Mouse (Mus musculus) liver, embryonic 15.5 days (tissue): ENCODE results near the gene Vegfb. TPM values are rescaled to one million over a fixed set of nuclear protein-coding genes. Genes with fewer than 3 reads are reported as not detected.

ENCODE experiments used
- ATAC-seq: fragments of 200-750 bp; cut with Nextera tagmentation; 2 replicates; pipeline ENCODE4 v1.8.0; 2017; ENCODE audit warnings: moderate number of reproducible peaks, mild to moderate bottlenecking, moderate library complexity; ENCODE audit not compliant: insufficient read depth
- H3K27ac ChIP-seq: fragments of 300-500 bp; sonication (generic); replicated peaks from 2 replicates; pipeline ENCODE4 v1.5.1; 2015; ENCODE audit warnings: mild to moderate bottlenecking, inconsistent platforms
- H3K27me3 ChIP-seq: fragments of 300-500 bp; sonication (generic); 2 replicates; pipeline ENCODE4 v1.6.1; 2015; ENCODE audit warnings: mild to moderate bottlenecking, inconsistent platforms
- H3K36me3 ChIP-seq: fragments of 300-500 bp; sonication (generic); replicated peaks from 2 replicates; pipeline ENCODE4 v1.6.1; 2015; ENCODE audit warnings: moderate library complexity, mild to moderate bottlenecking, inconsistent platforms
- H3K4me1 ChIP-seq: fragments of 300-500 bp; sonication (generic); replicated peaks from 2 replicates; pipeline ENCODE4 v1.6.1; 2015; ENCODE audit warnings: inconsistent platforms
- H3K4me2 ChIP-seq: fragments of 300-500 bp; sonication (generic); 2 replicates; pipeline ENCODE4 v1.6.1; 2015; ENCODE audit warnings: moderate library complexity, mild to moderate bottlenecking, inconsistent platforms
- H3K4me3 ChIP-seq: fragments of 300-500 bp; sonication (generic); replicated peaks from 2 replicates; pipeline ENCODE4 v1.5.1; 2015; ENCODE audit warnings: mild to moderate bottlenecking, inconsistent platforms
- H3K9ac ChIP-seq: fragments of 300-500 bp; sonication (generic); 2 replicates; pipeline ENCODE4 v1.6.1; 2015; ENCODE audit warnings: moderate library complexity, mild to moderate bottlenecking, inconsistent platforms
- H3K9me3 ChIP-seq: fragments of 300-500 bp; sonication (generic); replicated peaks from 2 replicates; pipeline ENCODE4 v1.6.1; 2016; ENCODE audit warnings: inconsistent platforms
- WGBS: fragments of 180-500 bp; shearing (Covaris S2); methylation state at CpG from one replicate; pipeline ENCODE4 v1.1.7; 2015; ENCODE audit warnings: mixed read lengths; ENCODE audit not compliant: insufficient replicate concordance; 5-methylcytosine and 5-hydroxymethylcytosine counted together
- polyA plus RNA-seq: library from polyadenylated mRNA; unstranded; fragments of >200 nt; fragmentation: Nextera tagmentation; extraction: Ambion mirVana; gene quantifications from 2 replicates; pipeline ENCODE4 v1.2.1, GENCODE M21; 2015

Vegfb gene
- 15.5 and 15.6 TPM in 2 replicates for polyA plus RNA-seq

DNA sequence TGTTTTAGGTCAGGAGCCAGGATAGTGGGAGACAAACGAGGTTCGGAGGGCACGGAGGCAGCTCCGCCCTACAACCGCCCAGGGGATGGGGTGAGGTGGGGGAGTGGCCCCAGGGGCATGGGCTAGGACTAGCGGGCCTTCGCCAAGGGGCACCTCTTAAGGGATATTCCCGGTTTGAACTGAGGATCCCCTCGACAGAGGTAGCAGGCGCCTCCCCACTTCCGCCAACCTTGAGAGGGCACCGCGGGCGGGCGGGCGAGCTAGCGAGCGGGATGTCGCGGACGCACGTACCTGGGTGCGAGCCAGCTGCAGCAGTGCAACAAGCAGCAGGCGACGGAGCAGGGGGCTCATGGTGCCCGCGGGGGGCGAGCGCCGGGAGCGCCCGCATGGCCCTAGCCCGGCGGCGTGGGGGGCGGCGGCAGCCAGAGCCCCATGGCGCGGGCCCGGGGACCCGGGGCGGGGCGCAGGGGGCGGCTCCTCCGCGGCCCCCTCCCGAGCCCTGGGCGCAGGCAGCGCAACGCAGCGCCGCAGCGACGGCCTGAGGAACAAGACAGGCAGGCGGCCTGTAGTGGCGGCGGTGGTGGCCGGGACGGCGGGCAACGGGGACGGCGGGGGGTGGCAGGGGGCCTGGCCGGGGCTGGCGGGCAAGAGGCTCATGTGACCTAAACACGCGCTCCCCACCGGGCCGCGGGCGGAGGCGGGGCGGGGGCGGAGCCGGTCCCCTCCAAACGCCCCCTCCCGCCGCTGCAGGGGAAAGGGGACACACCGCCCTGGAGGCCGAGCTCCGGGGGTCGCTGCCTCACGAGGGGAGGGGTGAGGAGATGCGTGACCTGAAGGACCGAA is at the start of gene Vegfb:
Vegfb (minus strand) TSS at position 591 of the 843 bp plus-strand sequence.
- H3K4me2 ChIP-seq, result peak within 1 kb of the TSS; percentile 100
- H3K36me3 ChIP-seq, result peaks cover 30% of the 10 kb centered on the region
- no peaks in the 10 kb centered on the region for H3K9me3 ChIP-seq
- ATAC-seq, result peak; percentile 56
- H3K9ac ChIP-seq, result peak within 1 kb of the TSS; percentile 81
- peak within 1 kb of the TSS; percentile 76 for H3K4me3 ChIP-seq
- under 1% methylated on average over 84 of the region's 85 CpGs for WGBS
- peaks cover 54% of the 10 kb centered on the region for H3K4me1 ChIP-seq
- H3K27me3 ChIP-seq, result no peaks in the 10 kb centered on the region
- peak within 1 kb of the TSS; percentile 84 for H3K27ac ChIP-seq

DNA sequence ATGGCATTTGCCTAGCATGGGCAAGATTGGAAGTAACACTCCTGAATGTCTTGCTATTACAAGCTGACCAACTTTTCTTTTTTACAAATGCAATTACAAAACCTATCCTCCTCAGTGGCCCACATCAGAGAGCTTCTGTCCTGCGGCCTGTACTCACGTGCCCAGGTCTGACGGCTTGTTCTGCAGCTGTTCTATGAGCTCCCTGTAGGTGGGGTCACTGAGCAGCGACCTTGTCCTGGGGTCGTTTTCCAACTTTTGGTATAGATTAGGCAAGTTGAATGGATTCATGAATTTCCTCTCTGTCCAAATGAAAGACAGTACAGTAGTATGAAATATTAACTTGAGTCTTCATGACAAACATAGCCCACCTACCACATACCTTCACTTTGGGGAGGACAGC is 46.6 kb upstream of the Vegfb start:
- no peaks in the 10 kb centered on the region for H3K9me3 ChIP-seq
- H3K4me1 ChIP-seq, result peaks cover 21% of the 10 kb centered on the region
- no peak for ATAC-seq
- H3K36me3 ChIP-seq, result peaks cover 69% of the 10 kb centered on the region
- WGBS, result 88% methylated on average over 5 of the region's 5 CpGs
- H3K27ac ChIP-seq, result no peak overlapping the region
- no peak overlapping the region for H3K9ac ChIP-seq
- H3K4me2 ChIP-seq, result no peak overlapping the region
- no peak overlapping the region for H3K4me3 ChIP-seq
- H3K27me3 ChIP-seq, result no peaks in the 10 kb centered on the region

DNA sequence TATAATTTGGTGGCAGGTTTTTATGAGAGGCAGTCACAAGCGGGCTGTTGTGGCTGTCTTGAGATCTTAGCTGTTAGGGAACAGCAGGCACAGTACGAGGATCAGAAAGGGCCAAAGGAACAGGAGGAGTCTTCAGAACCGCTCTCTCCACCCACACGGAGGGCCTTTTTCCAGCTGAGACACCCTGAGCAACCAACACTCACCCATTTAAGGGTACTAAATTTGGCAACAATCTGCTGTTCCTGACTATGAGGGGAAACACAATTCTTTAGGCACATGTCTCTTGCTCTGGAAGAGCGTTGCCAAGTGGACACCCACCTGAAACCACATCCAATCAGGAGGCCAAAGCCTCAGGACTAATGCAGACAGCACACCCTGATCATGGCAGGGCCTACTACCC is 42.1 kb upstream of the Vegfb start:
- H3K36me3 ChIP-seq, result peaks cover 99% of the 10 kb centered on the region
- no peak overlapping the region for H3K4me3 ChIP-seq
- no peak for ATAC-seq
- H3K9ac ChIP-seq, result no peak overlapping the region
- H3K27ac ChIP-seq, result no peak overlapping the region
- H3K9me3 ChIP-seq, result no peaks in the 10 kb centered on the region
- H3K27me3 ChIP-seq, result no peaks in the 10 kb centered on the region
- no peak overlapping the region for H3K4me2 ChIP-seq
- 86% methylated on average over 5 of the region's 5 CpGs for WGBS
- no peaks in the 10 kb centered on the region for H3K4me1 ChIP-seq

DNA sequence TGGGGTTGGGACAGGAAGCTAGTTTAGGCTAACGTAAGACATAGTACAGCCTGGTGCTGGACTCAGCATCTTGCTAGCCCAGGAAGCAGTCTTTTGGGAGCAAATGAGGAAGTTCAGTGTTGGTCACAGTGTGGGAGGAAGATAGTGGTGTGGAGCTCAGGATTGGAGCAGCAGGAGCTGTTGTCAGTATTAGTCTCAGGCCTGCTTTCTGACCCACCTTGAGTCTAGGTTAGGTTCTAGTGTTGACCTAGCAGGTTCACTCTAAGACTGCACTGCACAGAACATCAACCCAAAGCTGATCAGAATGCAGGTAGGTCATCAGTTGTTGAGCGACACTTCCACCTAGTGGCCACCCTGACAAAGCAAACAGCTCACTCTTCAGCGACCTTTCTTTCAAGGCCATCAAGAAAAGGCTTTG is 32.8 kb upstream of the Vegfb start:
- H3K9me3 ChIP-seq, result no peaks in the 10 kb centered on the region
- peaks cover 46% of the 10 kb centered on the region for H3K4me1 ChIP-seq
- H3K9ac ChIP-seq, result peak overlapping the region; percentile 84; the same call in 1 of the 2 replicates
- peak overlapping the region; percentile 73 for H3K4me3 ChIP-seq
- peak overlapping the region; percentile 92 for H3K27ac ChIP-seq
- H3K36me3 ChIP-seq, result peaks cover 75% of the 10 kb centered on the region
- ATAC-seq, result no peak
- WGBS, result 20% methylated on average over 3 of the region's 3 CpGs
- peak overlapping the region; percentile 88 for H3K4me2 ChIP-seq
- no peaks in the 10 kb centered on the region for H3K27me3 ChIP-seq

DNA sequence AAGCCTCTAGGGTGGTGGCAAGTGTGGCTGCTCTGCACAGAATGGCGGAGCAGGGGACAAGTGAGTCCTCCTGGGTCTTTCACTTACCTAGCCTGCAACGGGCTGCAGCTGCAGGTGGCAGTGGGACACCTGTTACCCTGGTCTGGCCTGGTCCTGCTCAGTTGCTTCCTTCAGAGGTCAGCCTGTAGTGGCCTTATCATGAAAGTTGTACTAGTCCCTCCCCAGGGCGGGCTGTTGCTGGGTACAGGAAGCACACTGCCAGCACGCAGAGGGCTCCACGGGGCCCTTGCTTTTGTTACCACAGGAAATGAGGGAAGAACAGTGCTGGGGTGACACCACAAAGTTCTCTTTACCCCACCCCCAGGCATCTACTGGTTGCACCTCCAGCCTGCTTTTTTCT is 31.7 kb upstream of the Vegfb start, which contains the start of gene Fermt3:
Fermt3 (minus strand) TSS at position 279 of the 400 bp plus-strand sequence.
- H3K9ac ChIP-seq, result peak within 1 kb of the TSS; percentile 84
- H3K36me3 ChIP-seq, result peaks cover 72% of the 10 kb centered on the region
- H3K27ac ChIP-seq, result peak within 1 kb of the TSS; percentile 92
- ATAC-seq, result peak; percentile 82
- H3K4me1 ChIP-seq, result peaks cover 46% of the 10 kb centered on the region
- peak within 1 kb of the TSS; percentile 73 for H3K4me3 ChIP-seq
- no peaks in the 10 kb centered on the region for H3K9me3 ChIP-seq
- H3K27me3 ChIP-seq, result no peaks in the 10 kb centered on the region
- H3K4me2 ChIP-seq, result peak within 1 kb of the TSS; percentile 88
- 12% methylated on average over 5 of the region's 5 CpGs for WGBS

DNA sequence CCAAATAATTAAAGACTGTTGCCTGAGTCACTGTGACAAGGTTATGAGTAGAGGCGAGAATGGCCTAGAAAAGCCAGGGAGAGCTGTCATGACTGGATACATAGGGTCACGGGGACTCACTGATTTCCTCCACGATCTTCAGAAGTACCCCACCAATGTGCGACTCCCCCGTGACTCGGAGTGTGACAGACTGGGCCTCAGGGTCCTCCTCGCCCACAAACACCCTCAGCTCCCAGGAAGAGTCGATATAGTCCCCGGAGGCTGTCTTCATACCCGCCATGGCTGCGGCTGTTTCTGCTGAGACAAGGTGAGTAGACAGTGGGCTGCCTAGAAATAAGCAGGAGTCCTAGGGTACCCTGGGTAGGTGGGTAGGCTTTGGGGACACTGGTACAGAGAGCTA is 31.1 kb upstream of the Vegfb start:
- H3K27me3 ChIP-seq, result no peaks in the 10 kb centered on the region
- ATAC-seq, result peak; percentile 4; the same call in 1 of the 2 replicates
- no peaks in the 10 kb centered on the region for H3K9me3 ChIP-seq
- H3K36me3 ChIP-seq, result peaks cover 72% of the 10 kb centered on the region
- peaks cover 50% of the 10 kb centered on the region for H3K4me1 ChIP-seq
- peak overlapping the region; percentile 73 for H3K4me3 ChIP-seq
- peak overlapping the region; percentile 84 for H3K9ac ChIP-seq
- H3K27ac ChIP-seq, result peak overlapping the region; percentile 92
- peak overlapping the region; percentile 88 for H3K4me2 ChIP-seq
- 13% methylated on average over 11 of the region's 11 CpGs for WGBS

DNA sequence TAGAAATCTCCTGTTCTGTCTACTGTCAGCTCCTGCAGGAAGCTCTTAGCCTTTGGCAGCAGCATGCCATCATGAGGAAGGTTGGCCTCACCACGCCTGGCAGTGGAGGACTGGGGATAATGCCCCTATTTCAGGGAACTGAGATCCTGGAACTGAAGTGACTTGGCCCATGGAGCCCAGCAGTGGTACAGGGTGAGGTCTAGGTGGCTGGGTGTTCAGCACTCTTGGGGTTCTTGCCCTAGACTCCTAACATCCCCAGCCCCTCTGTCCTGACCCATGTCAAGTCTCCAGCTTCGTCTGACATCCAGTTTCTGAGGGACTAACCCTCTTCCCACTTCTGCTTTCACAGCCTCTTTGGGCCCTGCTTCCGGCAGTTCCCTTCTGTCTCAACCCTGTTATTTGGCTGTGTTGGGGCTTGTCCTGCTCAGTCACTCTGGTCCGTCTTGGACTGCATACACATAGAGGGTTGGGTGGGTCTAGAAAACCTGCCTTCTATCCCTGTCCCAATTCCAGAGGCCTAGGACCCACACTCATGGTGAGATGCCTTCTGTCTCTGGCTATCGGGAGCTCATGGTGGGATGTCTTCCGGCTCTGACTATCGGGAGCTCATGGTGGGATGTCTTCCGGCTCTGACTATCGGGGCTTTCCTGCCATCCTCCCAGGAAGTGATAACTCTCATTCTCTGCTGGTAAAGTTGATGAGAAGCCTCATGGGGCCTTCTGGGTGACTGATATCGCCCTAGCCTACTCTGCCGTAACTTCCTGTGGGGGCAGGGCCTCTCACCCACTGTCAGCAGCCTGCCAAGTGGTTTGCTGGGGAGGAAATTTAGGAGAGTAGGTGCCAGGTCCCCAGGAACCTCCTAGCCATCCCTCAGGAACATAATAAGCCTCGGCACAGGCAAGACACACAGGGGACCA is 30.3 kb upstream of the Vegfb start:
- peak overlapping the region; percentile 88 for H3K4me2 ChIP-seq
- 16% methylated on average over 12 of the region's 12 CpGs for WGBS

DNA sequence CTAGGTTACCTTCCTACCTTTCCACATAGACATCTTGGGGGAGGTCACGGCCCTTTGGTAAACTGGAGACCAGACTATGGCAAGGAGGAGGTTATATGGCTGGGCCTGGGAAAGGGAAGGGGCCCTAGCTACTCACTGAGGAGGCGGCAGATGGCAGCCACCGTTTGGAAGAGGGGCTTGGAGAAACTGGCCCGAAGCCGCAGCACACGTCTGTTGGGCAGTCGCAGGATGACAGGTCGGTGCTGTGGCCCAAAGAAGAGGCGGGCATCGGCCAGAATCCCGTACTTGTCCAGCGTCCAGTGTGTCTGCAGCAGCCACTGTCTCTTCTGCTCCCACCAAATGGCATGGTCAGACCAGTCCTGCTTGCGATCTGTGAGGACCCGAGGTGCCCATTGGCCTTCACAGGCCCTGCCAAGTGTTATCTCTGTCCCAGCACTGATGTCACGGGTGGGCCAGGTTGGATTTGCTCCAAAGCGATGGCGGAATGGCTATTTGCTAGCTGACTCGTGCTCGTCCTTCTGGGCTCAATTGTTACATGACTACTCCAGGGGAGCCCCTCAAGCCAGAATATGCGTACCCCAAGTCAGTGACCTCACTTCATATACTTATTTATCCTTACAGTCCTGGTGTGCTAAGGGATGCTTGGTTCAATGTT is 27.2 kb upstream of the Vegfb start:
- no peak for ATAC-seq
- Histone ChIP-seq H3K27me3 (no peaks in the 10 kb centered on the region), H3K4me3 (no peak overlapping the region), H3K4me1 (peaks cover 40% of the 10 kb centered on the region), H3K27ac (no peak overlapping the region), H3K9me3 (no peaks in the 10 kb centered on the region), H3K4me2 (no peak overlapping the region), H3K9ac (no peak overlapping the region), H3K36me3 (peaks cover 65% of the 10 kb centered on the region)
- WGBS, result 88% methylated on average over 20 of the region's 20 CpGs

More for the DNA sequence above, 30.3 kb upstream of the Vegfb start:
- H3K27ac ChIP-seq, result peak overlapping the region; percentile 92
- H3K9me3 ChIP-seq, result no peaks in the 10 kb centered on the region
- no peaks in the 10 kb centered on the region for H3K27me3 ChIP-seq
- H3K4me3 ChIP-seq, result peak overlapping the region; percentile 73
- peaks cover 50% of the 10 kb centered on the region for H3K4me1 ChIP-seq
- peak; percentile 86 for ATAC-seq
- H3K36me3 ChIP-seq, result peaks cover 72% of the 10 kb centered on the region
- peak overlapping the region; percentile 84 for H3K9ac ChIP-seq

DNA sequence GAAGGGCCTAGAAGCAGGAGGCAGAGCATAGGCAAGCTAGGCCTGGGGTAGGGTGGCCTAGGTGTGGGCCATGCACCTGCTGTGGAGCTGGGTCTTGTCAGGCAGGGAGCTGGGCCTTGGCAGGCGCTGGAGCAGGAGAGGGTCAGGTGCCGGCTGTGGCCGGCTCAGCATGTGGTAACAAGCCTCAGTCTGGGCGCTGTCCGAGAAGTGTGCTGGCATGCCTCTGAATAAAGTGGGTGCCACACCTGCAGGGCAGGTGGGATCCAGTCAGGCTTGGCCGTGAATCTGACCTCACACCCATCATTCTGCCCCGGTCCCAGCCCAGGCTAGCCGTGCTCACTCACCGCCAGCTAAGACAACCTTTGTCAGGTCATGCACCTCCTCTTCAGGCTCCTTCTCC is 26.5 kb upstream of the Vegfb start:
- Histone ChIP-seq H3K27ac (no peak overlapping the region), H3K4me1 (peaks cover 34% of the 10 kb centered on the region), H3K4me3 (no peak overlapping the region), H3K4me2 (no peak overlapping the region), H3K9ac (no peak overlapping the region), H3K27me3 (no peaks in the 10 kb centered on the region), H3K36me3 (peaks cover 69% of the 10 kb centered on the region), H3K9me3 (no peaks in the 10 kb centered on the region)
- 88% methylated on average over 9 of the region's 9 CpGs for WGBS
- ATAC-seq, result no peak

DNA sequence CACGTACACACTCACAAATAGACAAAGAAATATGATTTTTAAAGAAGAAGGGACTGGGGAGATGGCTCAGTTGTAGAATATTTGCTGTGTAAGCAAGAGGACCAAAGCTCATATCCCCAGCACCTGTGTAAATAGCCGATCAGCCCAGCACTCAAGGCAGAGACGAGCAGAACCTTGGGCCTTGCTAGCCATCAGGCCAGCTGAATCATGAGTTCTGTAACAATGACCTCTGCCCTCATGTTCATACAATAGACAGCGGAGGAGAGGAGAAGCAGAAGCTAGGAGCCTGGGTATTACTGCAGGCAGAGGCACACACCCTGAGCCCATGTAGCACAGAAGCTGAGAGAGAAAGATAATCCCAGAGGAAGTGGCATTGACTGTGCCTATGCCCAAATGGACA is 25.0 kb upstream of the Vegfb start:
- Histone ChIP-seq H3K9ac (no peak overlapping the region), H3K27me3 (no peaks in the 10 kb centered on the region), H3K4me3 (no peak overlapping the region), H3K4me2 (no peak overlapping the region), H3K27ac (no peak overlapping the region), H3K9me3 (no peaks in the 10 kb centered on the region), H3K4me1 (peaks cover 20% of the 10 kb centered on the region), H3K36me3 (peaks cover 82% of the 10 kb centered on the region)
- 74% methylated on average over 4 of the region's 4 CpGs for WGBS
- ATAC-seq, result no peak
